Mouse (Mus musculus): Measurements from ENCODE around the gene Kcnj10. TPM values are rescaled to one million over a fixed set of nuclear protein-coding genes. Genes with fewer than 3 reads are reported as not detected.

Gene Kcnj10
- total RNA-seq, 2 experiments from 2014 or later: 0.26 to 0.42 TPM

- peak; percentile 58 for ATAC-seq (ENCODE audit: poor library complexity, severe bottlenecking)
Observed at GRCm38 (mm10) chr1:172311921-172312767, 28.9 kb upstream of the Kcnj10 start.

GRCm38 (mm10) chr1:172312768-172313561 is 28.0 kb upstream of the Kcnj10 start:
- ATAC-seq (ENCODE audit: poor library complexity, severe bottlenecking): no peak

GRCm38 (mm10) chr1:172313613-172314411 is 27.2 kb upstream of the Kcnj10 start:
- ATAC-seq (ENCODE audit: poor library complexity, severe bottlenecking): no peak

GRCm38 (mm10) chr1:172314911-172315310 is 26.1 kb upstream of the Kcnj10 start:
- ATAC-seq (ENCODE audit: poor library complexity, severe bottlenecking): no peak

- no peak for ATAC-seq (ENCODE audit: poor library complexity, severe bottlenecking)
Observed at GRCm38 (mm10) chr1:172317431-172317830, 23.6 kb upstream of the Kcnj10 start.

- no peak for ATAC-seq (ENCODE audit: poor library complexity, severe bottlenecking)
Observed at GRCm38 (mm10) chr1:172317946-172318345, 23.1 kb upstream of the Kcnj10 start.

- ATAC-seq (ENCODE audit: poor library complexity, severe bottlenecking): no peak
Observed at GRCm38 (mm10) chr1:172318424-172319035, 22.5 kb upstream of the Kcnj10 start.

- no peak for ATAC-seq (ENCODE audit: poor library complexity, severe bottlenecking)
Observed at GRCm38 (mm10) chr1:172319346-172319745, 21.7 kb upstream of the Kcnj10 start.

GRCm38 (mm10) chr1:172319921-172320411 is 21.0 kb upstream of the Kcnj10 start:
- ATAC-seq (ENCODE audit: poor library complexity, severe bottlenecking): no peak

- no peak for ATAC-seq (ENCODE audit: poor library complexity, severe bottlenecking)
Observed at GRCm38 (mm10) chr1:172322725-172323124, 18.3 kb upstream of the Kcnj10 start.

- no peak for ATAC-seq (ENCODE audit: poor library complexity, severe bottlenecking)
Observed at GRCm38 (mm10) chr1:172323298-172323697, 17.7 kb upstream of the Kcnj10 start.

- no peak for ATAC-seq (ENCODE audit: poor library complexity, severe bottlenecking)
Observed at GRCm38 (mm10) chr1:172323801-172324359, 17.1 kb upstream of the Kcnj10 start.

GRCm38 (mm10) chr1:172324725-172325124 is 16.3 kb upstream of the Kcnj10 start:
- ATAC-seq (ENCODE audit: poor library complexity, severe bottlenecking): peak; percentile 85

- peak; percentile 88 for ATAC-seq (ENCODE audit: poor library complexity, severe bottlenecking)
Observed at GRCm38 (mm10) chr1:172325680-172326535, 15.1 kb upstream of the Kcnj10 start.

GRCm38 (mm10) chr1:172326684-172327083 is 14.3 kb upstream of the Kcnj10 start:
- no peak for ATAC-seq (ENCODE audit: poor library complexity, severe bottlenecking)

GRCm38 (mm10) chr1:172327206-172328001 is 13.6 kb upstream of the Kcnj10 start:
- ATAC-seq (ENCODE audit: poor library complexity, severe bottlenecking): no peak

GRCm38 (mm10) chr1:172328041-172328440 is 13.0 kb upstream of the Kcnj10 start:
- no peak for ATAC-seq (ENCODE audit: poor library complexity, severe bottlenecking)

GRCm38 (mm10) chr1:172328461-172328860 is 12.5 kb upstream of the Kcnj10 start:
- ATAC-seq (ENCODE audit: poor library complexity, severe bottlenecking): no peak
